Mouse (Mus musculus) midbrain, embryonic 11.5 days (tissue): ENCODE measurements around the gene Ndufaf3. TPM values are rescaled to one million over a fixed set of nuclear protein-coding genes. Genes with fewer than 3 reads are reported as not detected.

Source experiments
- ATAC-seq: fragments of 200-750 bp; cut with Nextera tagmentation; 2 replicates; pipeline ENCODE4 v1.8.0; 2017; ENCODE audit warnings: moderate TSS enrichment, moderate library complexity; ENCODE audit not compliant: low FRiP score
- DNase-seq: peaks from one replicate; pipeline ENCODE4 v3.0.0; 2015; ENCODE audit warnings: low spot score; ENCODE audit errors: missing footprints
- H3K27ac ChIP-seq: fragments of 300-500 bp; sonication (generic); 2 replicates; pipeline ENCODE4 v1.5.1; 2014; ENCODE audit warnings: low read depth, low read length
- H3K27me3 ChIP-seq: fragments of 300-500 bp; sonication (generic); 2 replicates; pipeline ENCODE4 v1.6.1; 2014; ENCODE audit warnings: mild to moderate bottlenecking, low read length, moderate library complexity, mixed read lengths; ENCODE audit not compliant: control insufficient read depth, insufficient read depth
- H3K36me3 ChIP-seq: fragments of 300-500 bp; sonication (generic); 2 replicates; pipeline ENCODE4 v1.6.1; 2014; ENCODE audit warnings: mild to moderate bottlenecking, low read length, moderate library complexity, mixed read lengths; ENCODE audit not compliant: control insufficient read depth, insufficient read depth
- H3K4me1 ChIP-seq: fragments of 300-500 bp; sonication (generic); 2 replicates; pipeline ENCODE4 v1.6.1; 2014; ENCODE audit warnings: low read length; ENCODE audit not compliant: control insufficient read depth, insufficient read depth
- H3K4me2 ChIP-seq: fragments of 300-500 bp; sonication (generic); 2 replicates; pipeline ENCODE4 v1.6.1; 2014; ENCODE audit warnings: mild to moderate bottlenecking, moderate library complexity
- H3K4me3 ChIP-seq: fragments of 300-500 bp; sonication (generic); 2 replicates; pipeline ENCODE4 v1.5.1; 2014; ENCODE audit warnings: low read depth, low read length
- H3K9ac ChIP-seq: fragments of 300-500 bp; sonication (generic); 2 replicates; pipeline ENCODE4 v1.6.1; 2014; ENCODE audit warnings: low read length
- H3K9me3 ChIP-seq: fragments of 300-500 bp; sonication (generic); 2 replicates; pipeline ENCODE4 v1.6.1; 2016; ENCODE audit warnings: low read length; ENCODE audit not compliant: control insufficient read depth
- WGBS: fragments of 180-500 bp; shearing (Covaris S2); extraction: QIAGEN DNeasy Blood & Tissue Kit; methylation state at CpG from one replicate; pipeline ENCODE4 v1.1.7; 2014; 5-methylcytosine and 5-hydroxymethylcytosine counted together
- polyA plus RNA-seq: library from polyadenylated mRNA; unstranded; fragments of >200 nt; fragmentation: Nextera tagmentation; extraction: Ambion mirVana; gene quantifications from 2 replicates; pipeline ENCODE4 v1.2.1, GENCODE M21; 2014

Ndufaf3 gene
- polyA plus RNA-seq, 1 experiment from 2014 or later, result 51.7 TPM

DNA sequence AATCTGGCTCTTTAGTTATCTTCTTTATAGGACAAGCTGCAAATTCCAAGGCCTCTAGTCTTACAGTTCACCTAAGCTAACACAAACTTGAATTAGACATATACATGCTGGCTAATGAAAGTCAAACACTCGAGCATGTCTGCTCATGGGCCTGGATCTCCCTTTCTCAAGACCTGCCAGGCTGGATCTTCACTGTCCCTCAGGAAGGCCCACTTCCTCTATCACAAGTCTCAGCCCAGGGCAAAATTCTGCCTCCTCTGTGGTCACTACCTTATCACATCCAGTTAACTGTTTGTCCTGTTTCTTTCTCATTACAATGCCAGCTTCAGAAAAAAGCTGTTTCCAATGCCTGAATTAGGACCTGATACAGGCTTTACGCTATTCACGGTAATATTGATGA is 27.1 kb upstream of the Ndufaf3 start:
- Histone ChIP-seq H3K27me3 (no peaks in the 10 kb centered on the region), H3K4me2 (no peak overlapping the region), H3K9me3 (no peaks in the 10 kb centered on the region), H3K4me3 (no peak overlapping the region), H3K4me1 (peaks cover 8% of the 10 kb centered on the region), H3K9ac (no peak overlapping the region), H3K27ac (no peak overlapping the region), H3K36me3 (no peaks in the 10 kb centered on the region)
- ATAC-seq (no peak), DNase-seq (no peak)
- 89% methylated on average over 3 of the region's 3 CpGs for WGBS

GRCm38 (mm10) chr9:108591462-108591861 is 24.2 kb upstream of the Ndufaf3 start:
- no peak for ATAC-seq
- no peak overlapping the region for H3K27ac ChIP-seq
- H3K4me1 ChIP-seq, result peaks cover 32% of the 10 kb centered on the region
- DNase-seq, result no peak
- H3K27me3 ChIP-seq, result no peaks in the 10 kb centered on the region
- H3K9ac ChIP-seq, result no peak overlapping the region
- no peaks in the 10 kb centered on the region for H3K9me3 ChIP-seq
- no peak overlapping the region for H3K4me2 ChIP-seq
- no peaks in the 10 kb centered on the region for H3K36me3 ChIP-seq
- 91% methylated on average over 4 of the region's 4 CpGs for WGBS
- no peak overlapping the region for H3K4me3 ChIP-seq

- Histone ChIP-seq H3K4me2 (no peak overlapping the region), H3K9me3 (no peaks in the 10 kb centered on the region), H3K9ac (no peak overlapping the region), H3K27me3 (no peaks in the 10 kb centered on the region), H3K36me3 (no peaks in the 10 kb centered on the region), H3K4me3 (no peak overlapping the region), H3K27ac (peak overlapping the region; percentile 98), H3K4me1 (peaks cover 36% of the 10 kb centered on the region)
- ATAC-seq (no peak), DNase-seq (no peak)
- WGBS, result 73% methylated on average over 5 of the region's 5 CpGs
These were observed 22.0 kb upstream of the Ndufaf3 start for GRCm38 (mm10) chr9:108589229-108589628.

DNA sequence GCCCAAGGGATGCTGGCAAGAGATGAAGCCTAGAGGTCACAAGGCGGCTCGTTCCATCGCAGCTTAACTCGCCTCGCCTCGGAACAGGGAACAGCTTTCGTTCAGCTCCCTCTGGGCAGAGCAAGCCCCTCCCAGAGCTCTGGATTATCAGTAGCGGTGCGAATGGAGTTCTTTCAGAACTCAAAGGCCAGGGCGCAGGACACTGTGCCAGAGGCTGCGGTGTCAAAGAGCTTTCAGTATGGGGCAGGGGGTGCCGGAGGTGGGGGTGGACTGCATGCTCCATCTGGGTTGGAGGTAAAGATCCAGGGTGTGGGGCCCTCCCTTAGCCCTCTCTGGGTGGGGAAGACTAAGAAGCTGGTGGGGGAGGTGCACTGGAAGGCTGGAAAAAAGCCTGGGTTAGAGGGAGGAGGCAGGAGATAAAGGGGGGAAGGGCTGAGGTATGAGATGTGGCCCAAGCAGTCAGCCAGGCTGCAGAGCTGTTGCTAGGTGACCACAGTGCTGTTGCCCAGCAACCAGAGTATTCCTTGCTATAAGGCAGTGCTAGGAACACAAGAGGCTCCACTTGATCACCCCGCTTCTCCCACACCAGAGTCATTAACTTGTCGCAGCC is 20.4 kb upstream of the Ndufaf3 start:
- Histone ChIP-seq H3K4me1 (peaks cover 36% of the 10 kb centered on the region), H3K9ac (peak overlapping the region; percentile 62), H3K4me3 (peak overlapping the region; percentile 17; the same call in 1 of the 2 replicates), H3K27me3 (no peaks in the 10 kb centered on the region; the same call in 1 of the 2 replicates), H3K4me2 (peak overlapping the region; percentile 46), H3K36me3 (no peaks in the 10 kb centered on the region), H3K9me3 (no peaks in the 10 kb centered on the region), H3K27ac (peak overlapping the region; percentile 98)
- DNase-seq (peak; percentile 99), ATAC-seq (peak; percentile 98)
- under 1% methylated on average over 14 of the region's 14 CpGs for WGBS

- H3K9me3 ChIP-seq, result no peaks in the 10 kb centered on the region
- H3K4me1 ChIP-seq, result peaks cover 30% of the 10 kb centered on the region
- no peak for ATAC-seq
- H3K27ac ChIP-seq, result peak overlapping the region; percentile 75
- H3K27me3 ChIP-seq, result no peaks in the 10 kb centered on the region; the same call in 1 of the 2 replicates
- DNase-seq, result no peak
- H3K9ac ChIP-seq, result peak overlapping the region; percentile 55
- peak overlapping the region; percentile 78 for H3K4me2 ChIP-seq
- peaks cover 3% of the 10 kb centered on the region for H3K36me3 ChIP-seq
- 68% methylated on average over 5 of the region's 5 CpGs for WGBS
- H3K4me3 ChIP-seq, result peak overlapping the region; percentile 87
These were observed 12.1 kb upstream of the Ndufaf3 start for GRCm38 (mm10) chr9:108579344-108579690.

DNA sequence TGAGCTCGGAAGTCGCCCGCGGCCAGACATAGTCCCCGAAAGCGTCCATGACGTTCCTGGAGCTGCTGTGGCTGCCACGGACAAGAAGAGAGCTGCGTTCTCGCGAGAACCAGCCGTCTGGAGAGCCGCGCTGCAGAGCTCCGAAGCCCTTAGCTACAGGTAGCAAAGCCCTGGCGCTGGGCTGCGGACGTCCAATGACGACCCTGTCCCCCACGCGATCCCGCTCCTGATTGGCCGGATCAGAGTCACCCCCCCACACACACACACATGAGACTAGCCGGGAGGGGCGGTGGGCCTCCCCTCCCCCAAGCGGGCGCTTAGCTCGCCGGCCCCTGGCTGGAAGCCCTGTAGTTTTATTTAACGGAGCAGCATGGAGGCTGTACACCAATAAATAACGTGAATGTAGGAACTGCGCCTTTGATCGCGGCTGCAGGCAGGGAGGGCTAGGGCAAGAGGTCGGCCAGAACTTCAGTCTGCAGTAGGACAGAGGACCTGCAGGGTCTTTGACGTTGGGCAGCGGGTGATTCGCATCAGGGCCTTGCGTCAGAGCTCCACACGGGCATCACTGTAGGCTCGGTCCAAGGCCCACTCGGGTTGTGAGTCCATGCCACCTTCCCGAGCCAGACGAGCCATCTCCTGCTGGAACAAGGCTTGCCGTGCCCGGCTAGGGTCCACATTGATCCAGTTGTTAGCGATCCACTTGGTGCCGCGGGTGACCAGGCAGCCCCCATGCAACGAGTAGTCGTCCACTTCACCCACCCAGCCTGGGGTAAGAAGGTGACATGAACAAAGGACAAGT is 11.5 kb upstream of the Ndufaf3 start, which contains the start of gene Wdr6:
Gene Wdr6 (minus strand): TSS at position 195 of the 799 bp plus-strand sequence.
- no peaks in the 10 kb centered on the region; the same call in 1 of the 2 replicates for H3K27me3 ChIP-seq
- WGBS, result 5% methylated on average over 51 of the region's 51 CpGs
- peak within 1 kb of the TSS; percentile 78 for H3K4me2 ChIP-seq
- peaks cover 3% of the 10 kb centered on the region for H3K36me3 ChIP-seq
- H3K4me1 ChIP-seq, result peaks cover 36% of the 10 kb centered on the region
- H3K27ac ChIP-seq, result peak within 1 kb of the TSS; percentile 95
- peak within 1 kb of the TSS; percentile 85 for H3K9ac ChIP-seq
- peak within 1 kb of the TSS; percentile 87 for H3K4me3 ChIP-seq
- peak; percentile 97 for ATAC-seq
- peak; percentile 99 for DNase-seq
- H3K9me3 ChIP-seq, result no peaks in the 10 kb centered on the region

DNA sequence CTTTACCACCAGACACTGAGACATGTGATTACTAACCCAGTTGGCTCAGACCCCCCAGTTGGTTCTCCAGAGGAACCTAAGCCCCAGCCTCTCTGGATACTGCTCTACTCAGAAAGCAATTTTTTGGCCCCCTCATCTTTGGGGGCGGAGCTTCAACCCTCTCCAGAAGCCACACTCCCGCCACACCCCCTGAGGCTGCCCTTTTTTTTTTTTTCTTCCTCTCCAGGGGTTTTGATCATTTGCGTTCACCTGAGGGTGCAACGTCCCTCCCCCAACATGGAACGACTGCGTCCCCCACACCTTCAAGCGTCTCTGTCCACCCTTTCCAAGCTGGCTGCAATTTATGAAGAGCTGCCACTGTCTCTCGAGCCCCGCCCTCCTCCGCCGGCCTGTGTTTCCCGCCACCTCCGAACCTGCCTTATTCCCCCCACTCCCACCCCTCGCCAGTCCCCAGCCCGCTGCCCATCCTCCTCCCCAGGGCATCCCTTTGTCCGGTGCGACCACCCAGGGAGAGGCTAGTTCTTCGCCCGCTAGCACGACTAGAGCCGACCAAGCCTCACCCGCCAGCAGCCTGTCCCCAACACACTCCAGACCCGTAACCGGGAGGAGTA is 10.8 kb upstream of the Ndufaf3 start:
- Histone ChIP-seq H3K36me3 (peaks cover 8% of the 10 kb centered on the region), H3K9ac (peak overlapping the region; percentile 85), H3K4me1 (peaks cover 38% of the 10 kb centered on the region), H3K9me3 (no peaks in the 10 kb centered on the region), H3K4me2 (peak overlapping the region; percentile 78), H3K4me3 (peak overlapping the region; percentile 87), H3K27me3 (no peaks in the 10 kb centered on the region), H3K27ac (peak overlapping the region; percentile 95)
- under 1% methylated on average over 24 of the region's 24 CpGs for WGBS
- ATAC-seq (peak; percentile 77), DNase-seq (peak; percentile 92)

GRCm38 (mm10) chr9:108577025-108577424 is 9.8 kb upstream of the Ndufaf3 start:
- H3K4me1 ChIP-seq, result peaks cover 38% of the 10 kb centered on the region

More at GRCm38 (mm10) chr9:108577025-108577424, 9.8 kb upstream of the Ndufaf3 start:
- Histone ChIP-seq H3K4me2 (peak overlapping the region; percentile 78), H3K4me3 (peak overlapping the region; percentile 87), H3K27me3 (no peaks in the 10 kb centered on the region), H3K27ac (no peak overlapping the region), H3K36me3 (peaks cover 18% of the 10 kb centered on the region), H3K9me3 (no peaks in the 10 kb centered on the region), H3K9ac (peak overlapping the region; percentile 85)
- ATAC-seq, result no peak
- 53% methylated on average over 6 of the region's 6 CpGs for WGBS
- DNase-seq, result no peak
